Mouse (Mus musculus) mesoderm, embryonic 11.5 days (tissue): Measurements from ENCODE around the gene Reg2.
"Not testable (repeated sequence)": the region's sequence is repeated elsewhere in the genome, so short reads cannot be mapped to it uniquely, and the experiment has no call there.

ENCODE experiments used
- DNase-seq: peaks from one replicate; pipeline ENCODE4 v3.0.0-alpha.2; 2012; ENCODE audit warnings: low read depth, low spot score

The Reg2 gene

DNA sequence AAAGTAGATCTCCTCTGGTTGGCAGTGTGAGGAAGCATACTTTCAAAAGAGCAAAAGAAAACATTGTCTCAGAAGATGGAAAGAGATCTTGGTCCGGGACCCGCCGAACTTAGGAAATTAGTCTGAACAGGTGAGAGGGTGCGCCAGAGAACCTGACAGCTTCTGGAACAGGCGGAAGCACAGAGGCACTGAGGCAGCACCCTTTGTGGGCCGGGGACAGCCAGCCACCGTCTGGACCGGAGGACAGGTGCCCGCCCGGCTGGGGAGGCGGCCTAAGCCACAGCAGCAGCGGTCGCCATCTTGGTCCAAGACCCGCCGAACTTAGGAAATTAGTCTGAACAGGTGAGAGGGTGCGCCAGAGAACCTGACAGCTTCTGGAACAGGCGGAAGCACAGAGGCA, at the start of gene Reg2:
Reg2 (plus strand) TSS at position 301 of the 400 bp plus-strand sequence.
- DNase-seq, result not testable (repeated sequence)

DNA sequence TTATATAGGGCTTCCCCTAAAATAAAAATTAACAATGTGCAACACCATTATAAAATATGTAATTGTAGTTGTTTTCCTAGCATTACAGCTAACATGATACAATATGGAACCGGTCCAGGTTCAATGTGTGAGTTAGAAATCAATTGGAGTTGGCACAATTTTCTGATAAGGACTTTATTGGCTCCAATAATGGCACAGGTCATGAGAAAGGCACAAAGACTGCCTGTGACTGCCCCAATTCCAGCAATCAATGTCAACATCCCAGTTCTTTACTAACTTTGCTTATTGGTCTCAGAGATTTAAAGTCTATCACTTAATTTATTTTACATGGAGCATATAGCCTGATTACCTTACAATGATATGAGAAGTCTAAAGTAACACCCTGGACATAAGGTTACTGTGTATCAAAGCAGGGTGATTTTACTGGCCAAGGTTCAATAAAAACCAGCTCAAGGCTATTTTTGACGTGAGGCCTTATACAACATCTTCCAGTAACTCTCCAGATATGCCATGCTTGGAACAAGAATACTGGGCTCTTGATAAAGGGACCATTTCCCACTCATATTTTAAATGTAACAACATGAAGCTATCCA, 33.4 kb upstream of the Reg2 start:
- no peak for DNase-seq

DNA sequence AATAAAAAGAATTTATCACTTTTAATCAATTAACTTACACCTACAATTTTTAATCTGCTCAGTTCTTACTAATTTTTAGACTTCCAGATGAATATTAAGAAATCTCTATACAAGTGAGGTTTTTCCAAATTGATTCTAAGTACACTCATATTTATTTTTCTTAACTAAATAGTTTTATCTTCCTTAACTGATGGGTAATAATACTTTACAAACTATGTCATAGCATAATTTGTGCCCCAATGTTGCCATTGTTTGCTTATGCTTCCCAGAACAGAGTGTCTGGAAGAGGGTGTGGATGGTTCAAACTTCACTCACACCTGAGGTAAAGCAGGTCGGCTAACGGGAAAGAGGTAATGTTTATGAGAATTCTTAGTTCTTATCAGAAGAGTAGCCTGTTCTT, 25.1 kb upstream of the Reg2 start, which contains the start of gene Reg3b:
Reg3b (plus strand) TSS at position 301 of the 400 bp plus-strand sequence.
- no peak for DNase-seq

DNA sequence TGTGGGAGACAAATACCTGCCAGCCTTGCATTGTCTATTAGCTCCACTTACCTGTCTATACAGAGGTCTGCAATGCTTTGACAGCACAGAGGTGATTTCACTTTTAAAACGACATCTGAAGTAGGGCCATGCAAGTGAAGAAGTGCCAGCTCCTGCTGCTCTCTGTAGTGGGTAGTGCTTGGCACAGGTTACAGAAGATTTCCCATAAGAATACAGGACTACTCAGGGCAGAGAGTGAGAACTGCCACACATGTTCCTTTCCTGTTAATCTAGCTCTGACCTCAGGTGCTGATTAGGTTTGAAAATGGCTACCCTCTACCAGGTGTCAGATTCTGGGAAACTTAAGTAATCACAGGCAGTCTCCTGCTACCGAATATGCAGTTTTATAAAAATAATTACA, 16.7 kb upstream of the Reg2 start, which contains the start of gene Reg3d:
Reg3d (minus strand) TSS at position 101 of the 400 bp plus-strand sequence.
- no peak for DNase-seq

DNA sequence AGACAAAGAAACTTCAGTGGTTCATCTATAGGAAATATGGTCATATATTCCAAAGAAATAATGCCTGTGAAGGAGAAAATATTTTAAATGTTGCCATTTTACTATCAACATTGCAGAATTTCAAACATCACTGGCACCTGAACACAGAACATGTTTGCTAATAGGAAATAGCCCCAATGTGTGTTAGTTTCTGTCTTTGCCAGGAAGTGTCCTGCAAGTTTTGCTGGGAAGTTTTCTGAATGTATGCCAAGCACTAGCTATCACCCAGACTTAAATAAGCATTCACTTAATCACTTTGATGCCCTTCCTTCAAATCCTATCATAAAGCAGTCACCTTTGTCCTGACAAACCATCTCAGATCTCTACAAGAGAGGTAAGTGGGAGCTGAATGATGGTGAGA, 15.0 kb upstream of the Reg2 start, which contains the start of gene Reg3a:
Reg3a (plus strand) TSS at position 301 of the 400 bp plus-strand sequence.
- no peak for DNase-seq

DNA sequence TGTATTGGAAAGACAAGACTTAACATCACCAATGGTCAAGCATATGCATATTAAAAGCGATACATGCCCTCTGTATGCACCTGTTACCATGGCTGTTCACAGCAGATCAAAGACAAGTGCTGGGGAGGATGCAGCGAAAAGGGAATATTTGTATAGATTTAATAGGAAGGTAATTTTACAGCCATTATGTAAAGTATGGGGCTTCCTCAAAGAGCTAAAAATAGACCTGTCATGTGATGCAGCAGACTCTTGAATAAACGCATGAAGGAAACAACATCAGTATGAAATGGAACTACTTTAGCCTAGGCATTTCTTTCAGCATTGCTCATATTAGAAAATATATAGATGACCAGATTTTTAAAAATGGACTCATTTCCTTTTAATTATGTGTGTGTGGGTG, 9.8 kb upstream of the Reg2 start:
- no peak for DNase-seq

DNA sequence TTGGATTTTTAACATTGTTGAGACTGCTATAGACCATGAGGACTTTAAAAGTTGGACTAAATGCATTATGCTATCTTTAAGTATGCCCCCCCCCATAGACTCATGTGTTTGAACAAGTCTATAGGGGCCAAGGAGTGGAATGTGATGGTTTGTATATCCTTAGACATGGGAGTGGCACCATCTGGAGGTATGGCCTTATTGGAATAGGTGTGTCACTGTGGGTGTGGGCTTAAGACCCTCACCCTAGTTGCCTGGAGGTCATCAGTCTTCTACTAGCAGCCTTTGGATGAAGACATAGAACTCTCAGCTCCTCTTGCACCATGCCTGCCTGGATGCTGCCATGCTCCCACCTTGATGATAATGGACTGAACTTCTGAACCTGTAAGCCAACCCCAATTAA, 27.0 kb downstream of the Reg2 start, which contains the start of gene Reg1:
Reg1 (plus strand) TSS at position 301 of the 400 bp plus-strand sequence.
- DNase-seq, result not testable (repeated sequence)

DNA sequence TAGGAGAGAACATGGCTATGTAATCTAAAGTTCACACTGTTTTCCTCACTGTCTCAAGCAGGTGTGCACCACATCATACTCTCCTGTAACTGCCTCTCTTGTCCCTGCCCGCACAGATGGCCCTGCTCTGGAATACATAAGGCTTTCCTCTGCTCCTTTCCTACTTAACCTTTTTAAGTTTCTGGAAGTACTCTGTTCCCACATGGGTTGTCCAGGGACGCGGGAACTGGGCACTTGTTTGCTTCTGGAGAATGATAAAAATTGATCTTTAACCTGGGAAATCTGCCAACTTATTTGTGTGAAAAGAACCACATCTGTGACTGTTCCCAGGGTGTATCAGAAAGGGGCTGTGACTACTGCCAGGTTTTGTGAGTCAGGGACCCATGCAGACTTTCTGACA, 30.1 kb downstream of the Reg2 start:
- no peak for DNase-seq

DNA sequence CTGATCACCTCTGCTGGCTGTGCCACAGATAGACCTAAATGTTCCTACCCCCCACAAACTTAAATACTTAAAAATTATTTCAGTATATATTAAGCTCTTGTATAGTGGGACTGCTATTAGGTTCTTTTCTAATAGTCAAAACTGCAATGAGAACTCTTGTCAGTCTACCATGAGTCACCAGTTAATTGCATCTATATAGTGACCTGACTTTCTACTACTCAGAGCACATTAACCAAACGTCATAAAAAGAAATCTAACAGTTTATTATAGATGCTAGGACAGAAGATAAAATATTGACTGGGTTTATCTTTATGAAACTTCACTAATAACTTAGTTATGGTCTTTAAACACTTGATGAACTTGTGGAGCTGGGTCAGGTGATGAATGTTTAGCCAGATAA, 51.8 kb downstream of the Reg2 start:
- no peak for DNase-seq

DNA sequence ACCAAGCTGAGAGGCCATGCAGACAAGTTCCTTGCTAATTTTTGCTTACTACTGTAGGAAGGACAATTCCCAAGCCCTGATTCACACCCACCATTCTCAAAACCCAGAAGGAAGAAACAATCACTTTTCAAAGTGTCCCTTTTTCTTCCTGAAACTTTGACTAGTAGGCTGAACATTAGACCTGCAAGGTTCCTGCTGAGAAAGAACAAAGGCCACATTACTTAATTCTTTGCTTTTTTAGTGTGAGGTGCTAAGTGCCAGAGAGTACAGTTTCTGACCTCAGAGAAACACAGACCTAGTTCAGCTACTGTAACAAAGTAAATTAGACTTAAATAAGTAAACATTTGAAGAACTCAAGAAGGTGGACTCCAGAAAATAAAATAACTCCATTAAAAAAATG, 53.0 kb downstream of the Reg2 start:
- DNase-seq, result no peak

DNA sequence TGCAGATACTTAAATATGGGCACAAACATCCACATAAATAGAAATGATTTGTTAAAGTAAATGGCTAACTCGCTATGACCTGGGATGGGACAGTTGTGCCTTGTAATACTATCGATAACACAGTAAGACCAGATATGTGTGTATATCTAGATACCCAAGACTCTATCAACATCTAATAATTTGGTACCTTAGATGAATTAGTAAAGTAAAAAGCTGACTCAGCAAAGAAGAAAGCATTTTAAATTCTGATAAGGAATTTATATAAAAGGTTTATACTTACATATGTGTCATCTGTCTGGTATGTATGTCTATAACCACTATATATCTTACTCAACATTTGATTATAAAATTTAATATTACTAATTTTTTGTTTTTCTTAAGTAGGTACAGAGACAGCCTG, 57.4 kb downstream of the Reg2 start:
- DNase-seq, result no peak
